Mouse (Mus musculus) heart, postnatal 0 days (tissue): ENCODE data around the gene Pip5k1b.

Source experiments
- CTCF ChIP-seq: IDR thresholded peaks from 2 replicates; pipeline ENCODE4 v1.5.1; 2016; ENCODE audit warnings: antibody characterized with exemption, control low read depth, low read depth
- EP300 ChIP-seq: IDR thresholded peaks from 2 replicates; pipeline ENCODE4 v1.6.1; 2016; ENCODE audit warnings: antibody characterized with exemption, low read depth

- TF ChIP-seq CTCF (no peak), EP300 (no peak)
Measured at GRCm38 (mm10) chr19:24527613-24527948, 28.1 kb downstream of the Pip5k1b start.
